Mouse (Mus musculus): ENCODE measurements around the gene Unc13d. TPM values are rescaled to one million over a fixed set of nuclear protein-coding genes. Genes with fewer than 3 reads are reported as not detected.

Unc13d gene
- polyA plus RNA-seq, 1 experiment = 9.1 TPM

- Histone ChIP-seq H3K36me3 (ENCODE audit: control insufficient read depth, insufficient read depth) (no peaks in the 10 kb centered on the region), H3K4me2 (ENCODE audit: low read depth) (no peak overlapping the region), H3K4me3 (no peak overlapping the region), H3K27me3 (ENCODE audit: control insufficient read depth, insufficient read depth, insufficient read length) (no peaks in the 10 kb centered on the region), H3ac (ENCODE audit: control insufficient read depth, insufficient read length) (no peak overlapping the region), H3K79me2 (ENCODE audit: control insufficient read depth, insufficient read depth) (peaks cover 18% of the 10 kb centered on the region)
- TF ChIP-seq USF1 (IDR thresholded peaks at IDR 0.05; ENCODE audit: low read depth) = no peak
- no peak for TF ChIP-seq MAX (IDR thresholded peaks at IDR 0.05; ENCODE audit: low read depth)
- TF ChIP-seq REST (IDR thresholded peaks at IDR 0.05; ENCODE audit: insufficient read depth, insufficient read length) = no peak
- TF ChIP-seq TCF12 (IDR thresholded peaks at IDR 0.05; ENCODE audit: insufficient read depth, poor library complexity, severe bottlenecking) = no peak
- no peak for TF ChIP-seq TCF3 (IDR thresholded peaks at IDR 0.05; ENCODE audit: insufficient read length, low read depth)
- no peak for TF ChIP-seq MYOG (IDR thresholded peaks at IDR 0.05; ENCODE audit: control insufficient read depth in 1 of 3, insufficient read depth in 1 of 3, insufficient read length in 2 of 3, low read depth in 2 of 3)
- TF ChIP-seq POLR2A (IDR thresholded peaks at IDR 0.05; ENCODE audit: insufficient read length, low read depth) = no peak
- no peak for TF ChIP-seq MYOD1 (IDR thresholded peaks at IDR 0.05; ENCODE audit: control insufficient read depth in 1 of 3, insufficient read length in 2 of 3, low read depth in 2 of 3)
- TF ChIP-seq SRF (IDR thresholded peaks at IDR 0.05; ENCODE audit: control insufficient read depth, insufficient read length, low read depth) = no peak
- no peak for TF ChIP-seq CEBPB (IDR thresholded peaks at IDR 0.05; ENCODE audit: insufficient read depth, poor library complexity, severe bottlenecking)
- TF ChIP-seq E2F4 (IDR thresholded peaks at IDR 0.05; ENCODE audit: insufficient read depth) = no peak
- no peak for TF ChIP-seq POLR2AphosphoS2 (IDR thresholded peaks at IDR 0.05; ENCODE audit: insufficient read length, low read depth)
Measured at GRCm38 (mm10) chr11:116089545-116089944, 11.8 kb upstream of the Unc13d start.

DNA sequence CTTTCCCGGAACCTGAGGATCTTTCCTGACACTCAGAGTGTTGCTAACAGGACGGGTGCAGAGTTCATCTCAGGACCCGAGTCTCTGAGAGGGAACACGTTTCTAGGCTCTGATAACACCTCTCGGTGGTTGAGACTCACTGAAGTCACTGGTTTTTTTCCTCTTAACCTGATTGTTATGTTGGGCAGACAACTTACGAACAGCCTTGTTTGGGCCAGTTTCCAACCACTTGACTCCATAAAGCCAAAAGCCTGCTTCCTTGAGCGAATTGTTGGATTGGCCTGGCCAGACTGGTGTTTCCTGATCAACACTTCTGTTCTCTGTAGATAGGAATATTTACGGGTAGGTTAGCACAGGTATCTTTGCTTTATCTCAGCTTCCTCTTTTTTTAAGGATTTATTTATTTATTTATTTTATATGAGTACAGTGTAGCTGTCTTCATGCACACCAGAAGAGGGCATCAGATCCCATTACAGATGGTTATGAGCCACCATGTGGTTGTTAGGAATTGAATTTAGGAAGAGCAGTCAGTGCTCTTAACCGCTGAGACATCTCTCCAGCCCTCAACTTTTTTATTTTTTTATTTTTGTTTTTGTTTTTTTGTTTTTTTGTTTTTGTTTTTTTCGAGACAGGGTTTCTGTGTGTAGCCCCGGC is 11.1 kb upstream of the Unc13d start:
- Histone ChIP-seq H3K27me3 (ENCODE audit: control insufficient read depth, insufficient read depth, insufficient read length) (no peaks in the 10 kb centered on the region), H3K79me2 (ENCODE audit: control insufficient read depth, insufficient read depth) (peaks cover 20% of the 10 kb centered on the region)

GRCm38 (mm10) chr11:116088188-116088587 is 10.4 kb upstream of the Unc13d start:
- peaks cover 22% of the 10 kb centered on the region for H3K79me2 ChIP-seq (ENCODE audit: control insufficient read depth, insufficient read depth)
- H3K36me3 ChIP-seq (ENCODE audit: control insufficient read depth, insufficient read depth) = peaks cover 6% of the 10 kb centered on the region
- peak overlapping the region; percentile 55 for H3K4me3 ChIP-seq
- no peaks in the 10 kb centered on the region for H3K27me3 ChIP-seq (ENCODE audit: control insufficient read depth, insufficient read depth, insufficient read length)
- peak overlapping the region; percentile 83 for H3K4me2 ChIP-seq (ENCODE audit: low read depth)
- no peak overlapping the region for H3ac ChIP-seq (ENCODE audit: control insufficient read depth, insufficient read length)
- no peak for TF ChIP-seq SRF (IDR thresholded peaks at IDR 0.05; ENCODE audit: control insufficient read depth, insufficient read length, low read depth)
- no peak for TF ChIP-seq CEBPB (IDR thresholded peaks at IDR 0.05; ENCODE audit: insufficient read depth, poor library complexity, severe bottlenecking)
- no peak for TF ChIP-seq TCF3 (IDR thresholded peaks at IDR 0.05; ENCODE audit: insufficient read length, low read depth)
- no peak for TF ChIP-seq POLR2A (IDR thresholded peaks at IDR 0.05; ENCODE audit: insufficient read length, low read depth)
- no peak for TF ChIP-seq TCF12 (IDR thresholded peaks at IDR 0.05; ENCODE audit: insufficient read depth, poor library complexity, severe bottlenecking)
- TF ChIP-seq REST (IDR thresholded peaks at IDR 0.05; ENCODE audit: insufficient read depth, insufficient read length) = no peak

More for the DNA sequence above, 11.1 kb upstream of the Unc13d start:
- no peak for TF ChIP-seq REST (IDR thresholded peaks at IDR 0.05; ENCODE audit: insufficient read depth, insufficient read length)
- TF ChIP-seq USF1 (IDR thresholded peaks at IDR 0.05; ENCODE audit: low read depth) = no peak
- no peak for TF ChIP-seq POLR2AphosphoS2 (IDR thresholded peaks at IDR 0.05; ENCODE audit: insufficient read length, low read depth)
- no peak for TF ChIP-seq TCF12 (IDR thresholded peaks at IDR 0.05; ENCODE audit: insufficient read depth, poor library complexity, severe bottlenecking)
- TF ChIP-seq MYOD1 (IDR thresholded peaks at IDR 0.05; ENCODE audit: control insufficient read depth in 1 of 3, insufficient read length in 2 of 3, low read depth in 2 of 3) = no peak
- no peak for TF ChIP-seq MAX (IDR thresholded peaks at IDR 0.05; ENCODE audit: low read depth)
- no peak for TF ChIP-seq E2F4 (IDR thresholded peaks at IDR 0.05; ENCODE audit: insufficient read depth)
- TF ChIP-seq MYOG (IDR thresholded peaks at IDR 0.05; ENCODE audit: control insufficient read depth in 1 of 3, insufficient read depth in 1 of 3, insufficient read length in 2 of 3, low read depth in 2 of 3) = no peak
- no peak overlapping the region for H3K4me3 ChIP-seq
- no peak overlapping the region for H3K4me2 ChIP-seq (ENCODE audit: low read depth)
- no peak overlapping the region for H3ac ChIP-seq (ENCODE audit: control insufficient read depth, insufficient read length)
- no peaks in the 10 kb centered on the region for H3K36me3 ChIP-seq (ENCODE audit: control insufficient read depth, insufficient read depth)

GRCm38 (mm10) chr11:116087194-116088130 is 9.7 kb upstream of the Unc13d start:
- TF ChIP-seq USF1 (IDR thresholded peaks at IDR 0.05; ENCODE audit: low read depth) (no peak), TCF12 (IDR thresholded peaks at IDR 0.05; ENCODE audit: insufficient read depth, poor library complexity, severe bottlenecking) (no peak), SRF (IDR thresholded peaks at IDR 0.05; ENCODE audit: control insufficient read depth, insufficient read length, low read depth) (no peak), POLR2A (IDR thresholded peaks at IDR 0.05; ENCODE audit: insufficient read length, low read depth) (no peak), TCF3 (IDR thresholded peaks at IDR 0.05; ENCODE audit: insufficient read length, low read depth) (no peak), E2F4 (IDR thresholded peaks at IDR 0.05; ENCODE audit: insufficient read depth) (no peak), POLR2AphosphoS2 (IDR thresholded peaks at IDR 0.05; ENCODE audit: insufficient read length, low read depth) (no peak), MAX (IDR thresholded peaks at IDR 0.05; ENCODE audit: low read depth) (no peak), CEBPB (IDR thresholded peaks at IDR 0.05; ENCODE audit: insufficient read depth, poor library complexity, severe bottlenecking) (0 out of 2 replicates have a peak, but pooled peaks have one; percentile 16), REST (IDR thresholded peaks at IDR 0.05; ENCODE audit: insufficient read depth, insufficient read length) (no peak), MYOG (IDR thresholded peaks at IDR 0.05; ENCODE audit: control insufficient read depth in 1 of 3, insufficient read depth in 1 of 3, insufficient read length in 2 of 3, low read depth in 2 of 3) (peak in 2 of 3 experiments; percentile 11 to 55), MYOD1 (IDR thresholded peaks at IDR 0.05; ENCODE audit: control insufficient read depth in 1 of 3, insufficient read length in 2 of 3, low read depth in 2 of 3) (peak in 2 of 3 experiments; percentile 42 to 60)
- peak overlapping the region; percentile 83 for H3K4me2 ChIP-seq (ENCODE audit: low read depth)
- H3K27me3 ChIP-seq (ENCODE audit: control insufficient read depth, insufficient read depth, insufficient read length) = no peaks in the 10 kb centered on the region
- H3K4me3 ChIP-seq = peak overlapping the region; percentile 55
- H3K36me3 ChIP-seq (ENCODE audit: control insufficient read depth, insufficient read depth) = peaks cover 11% of the 10 kb centered on the region
- H3ac ChIP-seq (ENCODE audit: control insufficient read depth, insufficient read length) = no peak overlapping the region
- H3K79me2 ChIP-seq (ENCODE audit: control insufficient read depth, insufficient read depth) = peaks cover 24% of the 10 kb centered on the region
